Mouse (Mus musculus) heart, adult 2 months (tissue): ENCODE measurements at regions not wholly inside any gene's neighbourhood (a gene's known extent, or its start where the extent isn't known, plus 50 kb on each side); places are given as distances from the start of the nearest gene placed in this dataset.

Experiments used
- CTCF ChIP-seq: fragments of 200-600 bp; IDR thresholded peaks from 2 replicates; pipeline ENCODE4 v1.8.1; 2022; ENCODE audit warnings: antibody characterized with exemption, mild to moderate bottlenecking, moderate library complexity
- EP300 ChIP-seq: fragments of 200-500 bp; IDR thresholded peaks from 2 replicates; pipeline ENCODE4 v1.6.1; 2011; ENCODE audit warnings: low read depth, low read length, control low read depth; ENCODE audit not compliant: insufficient read depth
- POLR2A ChIP-seq: fragments of 200-500 bp; IDR thresholded peaks from 2 replicates; pipeline ENCODE4 v1.6.1; 2011; ENCODE audit warnings: mild to moderate bottlenecking, low read depth, low read length, control low read depth; ENCODE audit not compliant: insufficient read depth

- TF ChIP-seq CTCF (no peak), POLR2A (no peak), EP300 (no peak)
These were observed 231.9 kb downstream of the Spry2 start for GRCm38 (mm10) chr14:105664671-105665198.
